In the genomic region with DNA sequence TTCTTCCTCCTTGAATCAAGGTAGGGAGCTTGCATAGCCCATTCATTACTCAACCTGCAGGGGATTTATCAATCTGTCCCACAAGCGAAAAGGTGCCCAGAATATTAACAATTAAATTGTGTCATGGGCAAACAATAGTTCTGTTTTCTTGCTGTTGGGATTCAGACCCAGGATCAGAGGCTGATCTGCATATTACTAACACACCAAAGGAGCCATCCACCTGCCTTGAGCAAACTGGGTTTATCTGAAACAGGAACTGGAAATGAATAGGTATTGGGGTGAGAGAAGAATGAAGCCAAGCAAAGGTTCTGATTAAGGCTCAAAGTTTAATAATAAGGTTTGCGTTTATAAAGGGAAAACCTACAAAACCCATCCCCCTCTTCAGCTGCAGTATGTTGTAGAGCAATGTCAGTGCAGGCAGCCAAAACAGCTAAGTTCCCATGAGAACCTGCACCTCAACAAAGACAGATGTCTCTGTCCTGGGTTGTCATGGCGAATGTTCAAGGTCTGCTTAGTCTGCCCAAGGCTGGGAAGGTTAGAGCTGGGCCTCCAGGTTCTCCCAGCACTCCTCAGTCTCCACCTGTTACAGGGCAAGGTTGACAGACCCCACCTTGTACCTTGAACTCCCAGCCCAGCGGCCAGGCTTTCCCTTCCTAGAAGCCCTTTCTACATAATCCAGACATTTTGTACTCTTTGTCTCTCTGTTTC, we compare ENCODE assay signal across 7 mouse cellular contexts. TPM values are rescaled to one million over a fixed set of nuclear protein-coding genes. Genes with fewer than 3 reads are reported as not detected.
DNase-seq lines count a peak whose midpoint lies in the region; ATAC-seq and TF ChIP-seq lines count a peak whose summit lies in the region.
"Not testable (repeated sequence)": the region's sequence is repeated elsewhere in the genome, so short reads cannot be mapped to it uniquely, and the experiment has no call there.

No protein-coding gene starts in this region.

- H3K4me3 ChIP-seq in cortical plate, adult 2 months (ENCODE audit: insufficient read depth, low read length), result peak overlapping the region; percentile 59
- H3K4me3 ChIP-seq in forebrain, embryonic 16.5 days (replicated peaks; ENCODE audit: low read length), result peak overlapping the region; percentile 64
- peak overlapping the region; percentile 48 for H3K4me3 ChIP-seq in hindbrain, embryonic 14.5 days (replicated peaks; ENCODE audit: low read length)
- peak overlapping the region; percentile 64 for H3K4me3 ChIP-seq in limb, embryonic 10.5 days
- H3K4me3 ChIP-seq in lung, postnatal 0 days (ENCODE audit: low read depth, low read length), result peak overlapping the region; percentile 51; the same call in 1 of the 2 replicates
- H3K4me3 ChIP-seq in neural tube, embryonic 11.5 days (ENCODE audit: low read depth, low read length), result not testable (repeated sequence)

- H3K36me3 ChIP-seq in forebrain, embryonic 16.5 days (ENCODE audit: control insufficient read depth, insufficient read depth); hindbrain, embryonic 14.5 days (replicated peaks; ENCODE audit: control insufficient read depth, insufficient read depth); limb, embryonic 10.5 days; lung, postnatal 0 days (ENCODE audit: insufficient read depth, low read length); neural tube, embryonic 11.5 days (ENCODE audit: control insufficient read depth, insufficient read depth, low read length): not testable (repeated sequence)

- not testable (repeated sequence) for TF ChIP-seq CTCF in cortical plate, adult 2 months (IDR thresholded peaks at IDR 0.05; ENCODE audit: extremely low read depth, insufficient read depth, low read length); lung, postnatal 0 days (IDR thresholded peaks at IDR 0.05)

- peak overlapping the region; percentile 68 for H3K4me2 ChIP-seq in forebrain, embryonic 16.5 days (ENCODE audit: low read length)
- H3K4me2 ChIP-seq in hindbrain, embryonic 14.5 days (replicated peaks), result peak overlapping the region; percentile 69
- peak overlapping the region; percentile 65 for H3K4me2 ChIP-seq in lung, postnatal 0 days (replicated peaks; ENCODE audit: low read depth, low read length)
- H3K4me2 ChIP-seq in neural tube, embryonic 11.5 days (ENCODE audit: low read depth), result not testable (repeated sequence)

- not testable (repeated sequence) for H3K4me1 ChIP-seq in cortical plate, adult 2 months (ENCODE audit: control insufficient read depth, insufficient read depth, low read length); forebrain, embryonic 16.5 days (replicated peaks; ENCODE audit: control insufficient read depth, insufficient read depth, low read length); hindbrain, embryonic 14.5 days (replicated peaks; ENCODE audit: control insufficient read depth, insufficient read depth, low read length); limb, embryonic 10.5 days; lung, postnatal 0 days (ENCODE audit: insufficient read depth, low read depth, low read length); neural tube, embryonic 11.5 days (ENCODE audit: control insufficient read depth, insufficient read depth, low read length)

- WGBS in forebrain, embryonic 16.5 days, result 63% methylated on average over 4 of the region's 4 CpGs
- WGBS in hindbrain, embryonic 14.5 days, result 57% methylated on average over 4 of the region's 4 CpGs
- 54% methylated on average over 4 of the region's 4 CpGs for WGBS in limb, embryonic 10.5 days
- WGBS in lung, postnatal 0 days, result 60% methylated on average over 3 of the region's 4 CpGs
- 49% methylated on average over 3 of the region's 4 CpGs for WGBS in neural tube, embryonic 11.5 days

- not testable (repeated sequence) for TF ChIP-seq POLR2A in cortical plate, adult 2 months (IDR thresholded peaks at IDR 0.05; ENCODE audit: extremely low read depth, insufficient read depth, low read length)

- H3K27me3 ChIP-seq in forebrain, embryonic 16.5 days (replicated peaks; ENCODE audit: control insufficient read depth, insufficient read depth, low read length); hindbrain, embryonic 14.5 days (ENCODE audit: control insufficient read depth, insufficient read depth, low read length); limb, embryonic 10.5 days (ENCODE audit: low read depth, poor library complexity, severe bottlenecking); lung, postnatal 0 days (replicated peaks; ENCODE audit: insufficient read depth, low read length); neural tube, embryonic 11.5 days (ENCODE audit: control insufficient read depth, insufficient read depth, low read length): not testable (repeated sequence)

- not testable (repeated sequence) for TF ChIP-seq EP300 in lung, postnatal 0 days (IDR thresholded peaks at IDR 0.05)

- H3K9me3 ChIP-seq in forebrain, embryonic 16.5 days (ENCODE audit: control insufficient read depth, low read length); hindbrain, embryonic 14.5 days (ENCODE audit: control insufficient read depth, low read length); limb, embryonic 10.5 days (replicated peaks); lung, postnatal 0 days (ENCODE audit: low read length); neural tube, embryonic 11.5 days (ENCODE audit: control insufficient read depth, low read length): not testable (repeated sequence)

- H3K27ac ChIP-seq in cortical plate, adult 2 months (ENCODE audit: insufficient read depth, low read length); forebrain, embryonic 16.5 days (ENCODE audit: low read length); hindbrain, embryonic 14.5 days; lung, postnatal 0 days (ENCODE audit: low read length); neural tube, embryonic 11.5 days (ENCODE audit: low read depth, low read length): not testable (repeated sequence)
- H3K27ac ChIP-seq in limb, embryonic 10.5 days, result peak overlapping the region; percentile 53; the same call in 1 of the 2 replicates

- H3K9ac ChIP-seq in forebrain, embryonic 16.5 days (replicated peaks; ENCODE audit: low read depth, low read length), result peak overlapping the region; percentile 41; the same call in 1 of the 2 replicates
- peak overlapping the region; percentile 60 for H3K9ac ChIP-seq in hindbrain, embryonic 14.5 days
- H3K9ac ChIP-seq in lung, postnatal 0 days (replicated peaks; ENCODE audit: low read depth); neural tube, embryonic 11.5 days (ENCODE audit: low read length): not testable (repeated sequence)

- ATAC-seq in forebrain, embryonic 16.5 days; hindbrain, embryonic 14.5 days (ENCODE audit: low FRiP score); lung, postnatal 0 days: not testable (repeated sequence)
- peak; percentile 8; the same call in 1 of the 2 replicates for ATAC-seq in neural tube, embryonic 11.5 days (ENCODE audit: insufficient read depth, low FRiP score, low TSS enrichment)

- DNase-seq in Muller cell, postnatal 12 days (ENCODE audit: inconsistent ontology term), result peak; percentile 1
- not testable (repeated sequence) for DNase-seq in hindbrain, embryonic 14.5 days (ENCODE audit: low spot score); limb, embryonic 10.5 days (ENCODE audit: low spot score); lung, postnatal 0 days (ENCODE audit: low spot score); neural tube, embryonic 11.5 days (ENCODE audit: low spot score)

RNA-seq across cellular contexts. Expression of a gene that starts 0.5 kb away (rescaled TPM):
- polyA plus RNA-seq in cortical plate, adult 2 months (2012; rRNA removed), result 1.6 and 1.9 TPM in 2 replicates
- 4.2 and 4.6 TPM in 2 replicates for polyA plus RNA-seq in forebrain, embryonic 16.5 days (2015; fragmentation: Nextera tagmentation; extraction: Ambion mirVana)
- 3.6 and 5.0 TPM in 2 replicates for polyA plus RNA-seq in hindbrain, embryonic 14.5 days (2014; fragmentation: Nextera tagmentation; extraction: Ambion mirVana)
- polyA plus RNA-seq in limb, embryonic 10.5 days (2016; fragmentation: Nextera tagmentation; extraction: Ambion mirVana), result 10.8 and 13.2 TPM in 2 replicates
- 9.3 and 10.3 TPM in 2 replicates for polyA plus RNA-seq in lung, postnatal 0 days (2015; fragmentation: Nextera tagmentation; extraction: Ambion mirVana)
- 5.8 and 9.0 TPM in 2 replicates for polyA plus RNA-seq in neural tube, embryonic 11.5 days (2014; fragmentation: Nextera tagmentation; extraction: Ambion mirVana)
